36 mouse cellular contexts compared by ENCODE assay signal in genomic region chr3:95538936-95539335, GRCm38 (mm10). TPM values are rescaled to one million over a fixed set of nuclear protein-coding genes. Genes with fewer than 3 reads are reported as not detected.
DNase-seq lines count a peak whose midpoint lies in the region; ATAC-seq lines count a peak whose summit lies in the region.
"Had no signal": no experiment of that assay in that cellular context is flagged by ENCODE, and none has a peak within 500 bp of the region (broad histone marks: within the 10 kb centered on the region; RNA-seq: fewer than 3 reads in every experiment).

No protein-coding gene starts in this region.

- H3K36me3 ChIP-seq in midbrain, embryonic 11.5 days (ENCODE audit: control insufficient read depth, insufficient read depth, low read length), result no peaks in the 10 kb centered on the region
- H3K36me3 ChIP-seq in midbrain, embryonic 13.5 days, result no peaks in the 10 kb centered on the region
- H3K36me3 ChIP-seq: embryonic facial prominence, embryonic 12.5 days; embryonic facial prominence, embryonic 15.5 days; forebrain, embryonic 10.5 days; G1E; heart, embryonic 12.5 days; heart, embryonic 15.5 days; hindbrain, embryonic 10.5 days; hindbrain, embryonic 13.5 days; intestine, embryonic 15.5 days had no signal

- H3K4me3 ChIP-seq in midbrain, embryonic 11.5 days (ENCODE audit: low read depth, low read length), result no peak overlapping the region
- no peak overlapping the region for H3K4me3 ChIP-seq in midbrain, embryonic 13.5 days (replicated peaks)
- H3K4me3 ChIP-seq: embryonic facial prominence, embryonic 12.5 days; embryonic facial prominence, embryonic 15.5 days; erythroblast, embryonic 14.5 days; forebrain, embryonic 10.5 days; forebrain, embryonic 13.5 days; gastrocnemius, adult 2 months; heart, embryonic 12.5 days; heart, embryonic 15.5 days; hindbrain, embryonic 10.5 days; hindbrain, embryonic 13.5 days; intestine, embryonic 15.5 days had no signal

- H3K4me2 ChIP-seq in midbrain, embryonic 11.5 days, result no peak overlapping the region
- H3K4me2 ChIP-seq in midbrain, embryonic 13.5 days (replicated peaks), result no peak overlapping the region
- H3K4me2 ChIP-seq: embryonic facial prominence, embryonic 12.5 days; embryonic facial prominence, embryonic 15.5 days; forebrain, embryonic 13.5 days; heart, embryonic 12.5 days; heart, embryonic 15.5 days; hindbrain, embryonic 13.5 days; intestine, embryonic 15.5 days had no signal

- ATAC-seq in midbrain, embryonic 11.5 days (ENCODE audit: low FRiP score), result no peak
- ATAC-seq in midbrain, embryonic 13.5 days, result no peak
- ATAC-seq in granulocyte monocyte progenitor cell, adult 5-6 weeks (replicated peaks; ENCODE audit: poor library complexity, severe bottlenecking), result peak; percentile 44; the same call in 1 of the 2 replicates
- ATAC-seq: forebrain, embryonic 13.5 days; forebrain, postnatal 0 days; hindbrain, embryonic 16.5 days; intestine, embryonic 15.5 days; Patski had no signal

- no peak overlapping the region for H3K27ac ChIP-seq in midbrain, embryonic 11.5 days (ENCODE audit: low read depth, low read length)
- no peak overlapping the region for H3K27ac ChIP-seq in midbrain, embryonic 13.5 days
- H3K27ac ChIP-seq: embryonic facial prominence, embryonic 12.5 days; embryonic facial prominence, embryonic 15.5 days; forebrain, embryonic 10.5 days; forebrain, embryonic 13.5 days; gastrocnemius, adult 2 months; heart, embryonic 15.5 days; hindbrain, embryonic 10.5 days; hindbrain, embryonic 13.5 days; intestine, embryonic 15.5 days had no signal

- H3K9ac ChIP-seq in midbrain, embryonic 11.5 days (ENCODE audit: low read length), result no peak overlapping the region
- no peak overlapping the region for H3K9ac ChIP-seq in midbrain, embryonic 13.5 days (replicated peaks)
- H3K9ac ChIP-seq: embryonic facial prominence, embryonic 12.5 days; embryonic facial prominence, embryonic 15.5 days; forebrain, embryonic 13.5 days; forebrain, postnatal 0 days; heart, embryonic 12.5 days; heart, embryonic 15.5 days; hindbrain, embryonic 13.5 days; intestine, embryonic 15.5 days had no signal

- DNase-seq in adrenal gland, postnatal 14 days, result peak; percentile 18
- no peak for DNase-seq in adrenal gland, adult (ENCODE audit: inconsistent age in 2 of 2, low spot score in 1 of 2)
- peak; percentile 56 for DNase-seq in midbrain, embryonic 11.5 days (ENCODE audit: low spot score, missing footprints)
- DNase-seq in thymus, postnatal 36 days, result no peak
- DNase-seq: adrenal gland, adult 8-10 months; adrenal gland, postnatal 36 days; B cell, adult 2 months; cerebellum, adult 18-20 months; cerebellum, adult 9-11 months; cerebellum, postnatal 25 days; forebrain, postnatal 0 days; gastrocnemius, adult 2 months; gastrocnemius, postnatal 14 days; heart, postnatal 10 days; heart, postnatal 36 days; kidney, adult 11 months had no signal

- H3K27me3 ChIP-seq in midbrain, embryonic 11.5 days (ENCODE audit: control insufficient read depth, insufficient read depth, low read length), result no peaks in the 10 kb centered on the region
- H3K27me3 ChIP-seq in midbrain, embryonic 13.5 days, result no peaks in the 10 kb centered on the region
- H3K27me3 ChIP-seq: CH12.LX; embryonic facial prominence, embryonic 12.5 days; embryonic facial prominence, embryonic 15.5 days; forebrain, embryonic 13.5 days; heart, embryonic 12.5 days; heart, embryonic 15.5 days; hindbrain, embryonic 13.5 days; intestine, embryonic 15.5 days; Patski had no signal

- WGBS in midbrain, embryonic 11.5 days, result 93% methylated on average over 10 of the region's 10 CpGs
- 93% methylated on average over 10 of the region's 10 CpGs for WGBS in midbrain, embryonic 13.5 days

- no peaks in the 10 kb centered on the region for H3K4me1 ChIP-seq in midbrain, embryonic 11.5 days (ENCODE audit: control insufficient read depth, insufficient read depth, low read length)
- H3K4me1 ChIP-seq in midbrain, embryonic 13.5 days (replicated peaks), result no peaks in the 10 kb centered on the region
- H3K4me1 ChIP-seq: embryonic facial prominence, embryonic 12.5 days; embryonic facial prominence, embryonic 15.5 days; forebrain, embryonic 10.5 days; forebrain, embryonic 13.5 days; heart, embryonic 12.5 days; heart, embryonic 15.5 days; hindbrain, embryonic 10.5 days; hindbrain, embryonic 13.5 days; intestine, embryonic 15.5 days had no signal

- no peaks in the 10 kb centered on the region for H3K9me3 ChIP-seq in midbrain, embryonic 11.5 days (ENCODE audit: control insufficient read depth, low read length)
- H3K9me3 ChIP-seq in midbrain, embryonic 13.5 days, result no peaks in the 10 kb centered on the region
- H3K9me3 ChIP-seq: embryonic facial prominence, embryonic 12.5 days; embryonic facial prominence, embryonic 15.5 days; forebrain, embryonic 10.5 days; forebrain, embryonic 13.5 days; heart, embryonic 15.5 days; hindbrain, embryonic 10.5 days; hindbrain, embryonic 13.5 days; intestine, embryonic 15.5 days had no signal

RNA-seq across cellular contexts. Expression of gene Ctss, which starts 12.3 kb away (rescaled TPM):
- 15.2 and 28.4 TPM in 2 replicates for total RNA-seq in adrenal gland, postnatal 14 days (2021)
- 10.2 TPM in 2 replicates for polyA plus RNA-seq in midbrain, embryonic 11.5 days (2014; fragmentation: Nextera tagmentation; extraction: Ambion mirVana)
- 10.5 and 10.6 TPM in 2 replicates for polyA plus RNA-seq in midbrain, embryonic 13.5 days (2015; fragmentation: Nextera tagmentation; extraction: Ambion mirVana)
- total RNA-seq in granulocyte monocyte progenitor cell, adult 5-6 weeks (2014; fragmentation: Nextera tagmentation), result 26.1 and 42.2 TPM in 2 replicates
- total RNA-seq in granulocyte monocyte progenitor cell, adult 5-6 weeks (2017), result 74.5 and 94.5 TPM in 2 replicates
- polyA plus RNA-seq: G1E, Patski had no signal

RNA-seq across cellular contexts. Expression of gene Hormad1, which starts 20.5 kb away (rescaled TPM):
- not detected in 2 replicates for total RNA-seq in adrenal gland, postnatal 14 days (2021)
- polyA plus RNA-seq in midbrain, embryonic 11.5 days (2014; fragmentation: Nextera tagmentation; extraction: Ambion mirVana), result not detected in 2 replicates
- not detected in 2 replicates for polyA plus RNA-seq in midbrain, embryonic 13.5 days (2015; fragmentation: Nextera tagmentation; extraction: Ambion mirVana)
- total RNA-seq in granulocyte monocyte progenitor cell, adult 5-6 weeks (2014; fragmentation: Nextera tagmentation), result not detected in 2 replicates
- not detected in 2 replicates for total RNA-seq in granulocyte monocyte progenitor cell, adult 5-6 weeks (2017)
- total RNA-seq: adrenal gland, adult 8-10 months; adrenal gland, postnatal 36 days; CH12.LX; common myeloid progenitor, adult 5-6 weeks; forebrain, postnatal 0 days; gastrocnemius, adult 2 months; gastrocnemius, postnatal 14 days; gastrocnemius, postnatal 4 days; heart, adult 8-10 months; heart, postnatal 10 days; heart, postnatal 36 days had no signal
- polyA plus RNA-seq: embryonic facial prominence, embryonic 12.5 days; embryonic facial prominence, embryonic 15.5 days; erythroblast, embryonic 14.5 days; forebrain, embryonic 10.5 days; forebrain, embryonic 13.5 days; forebrain, postnatal 0 days; frontal cortex, adult 2 months; G1E; heart, embryonic 12.5 days; heart, embryonic 15.5 days; hindbrain, embryonic 10.5 days; hindbrain, embryonic 13.5 days; hindbrain, embryonic 16.5 days; intestine, embryonic 15.5 days; Patski had no signal

RNA-seq across cellular contexts. Expression of gene Ctsk, which starts 39.9 kb away (rescaled TPM):
- 8.4 and 11.0 TPM in 2 replicates for total RNA-seq in adrenal gland, postnatal 14 days (2021)
- polyA plus RNA-seq in midbrain, embryonic 11.5 days (2014; fragmentation: Nextera tagmentation; extraction: Ambion mirVana), result 6.7 and 8.0 TPM in 2 replicates
- polyA plus RNA-seq in midbrain, embryonic 13.5 days (2015; fragmentation: Nextera tagmentation; extraction: Ambion mirVana), result 4.8 and 5.8 TPM in 2 replicates
- total RNA-seq in granulocyte monocyte progenitor cell, adult 5-6 weeks (2014; fragmentation: Nextera tagmentation), result not detected in 2 replicates
- not detected in 2 replicates for total RNA-seq in granulocyte monocyte progenitor cell, adult 5-6 weeks (2017)
- total RNA-seq: CH12.LX; common myeloid progenitor, adult 5-6 weeks had no signal
- polyA plus RNA-seq: erythroblast, embryonic 14.5 days; G1E had no signal

RNA-seq across cellular contexts. Expression of gene Golph3l, which starts 49.8 kb away (rescaled TPM):
- total RNA-seq in adrenal gland, postnatal 14 days (2021), result 33.6 and 35.9 TPM in 2 replicates
- 41.8 and 45.1 TPM in 2 replicates for polyA plus RNA-seq in midbrain, embryonic 11.5 days (2014; fragmentation: Nextera tagmentation; extraction: Ambion mirVana)
- 35.2 and 37.7 TPM in 2 replicates for polyA plus RNA-seq in midbrain, embryonic 13.5 days (2015; fragmentation: Nextera tagmentation; extraction: Ambion mirVana)
- 32.6 and 41.0 TPM in 2 replicates for total RNA-seq in granulocyte monocyte progenitor cell, adult 5-6 weeks (2014; fragmentation: Nextera tagmentation)
- 48.4 and 54.8 TPM in 2 replicates for total RNA-seq in granulocyte monocyte progenitor cell, adult 5-6 weeks (2017)

Comparison
In these comparisons a context has a peak if more than half of its experiments do, and no peak if none do; other contexts are left out.
1. DNase-seq: peak in adrenal gland, postnatal 14 days (single experiment) and midbrain, embryonic 11.5 days (single experiment); none in adrenal gland, adult (0 of 2) and thymus, postnatal 36 days (0 of 2).